ENCODE assay signal across 15 mouse cellular contexts in the genomic region with DNA sequence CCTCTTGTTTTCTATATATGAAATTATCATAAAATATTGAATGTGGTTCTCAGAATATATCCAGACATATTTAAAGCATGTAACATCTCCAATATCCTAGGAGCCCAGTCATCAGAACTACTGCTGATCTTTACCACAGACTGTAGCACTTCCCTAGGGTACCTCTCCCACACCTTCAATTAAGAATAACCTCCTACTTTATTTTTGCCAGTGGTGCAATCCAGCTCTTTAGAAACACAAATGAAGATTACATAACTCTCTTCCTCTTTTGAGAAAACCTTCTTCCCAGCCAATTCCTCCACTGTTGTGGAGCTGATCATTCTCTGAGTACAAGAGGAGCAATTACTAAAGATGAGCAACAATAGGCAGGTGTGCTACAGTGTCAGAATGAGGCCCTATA.
"Had no signal": no experiment of that assay in that cellular context is flagged by ENCODE, and none has a peak within 500 bp of the region (broad histone marks: within the 10 kb centered on the region; RNA-seq: fewer than 3 reads in every experiment).

No protein-coding gene starts in this region.

- H3K27me3 ChIP-seq: kidney, embryonic 15.5 days; limb, embryonic 12.5 days; liver, embryonic 13.5 days; neural tube, embryonic 13.5 days had no signal

- H3K9ac ChIP-seq: kidney, embryonic 15.5 days; limb, embryonic 12.5 days; liver, embryonic 13.5 days; liver, postnatal 0 days; neural tube, embryonic 13.5 days had no signal

- ATAC-seq: intestine, embryonic 16.5 days; liver, postnatal 0 days had no signal

- H3K4me3 ChIP-seq: kidney, embryonic 15.5 days; left cerebral cortex, adult 2 months; limb, embryonic 12.5 days; liver, embryonic 13.5 days; neural tube, embryonic 13.5 days had no signal

- H3K9me3 ChIP-seq: kidney, embryonic 15.5 days; limb, embryonic 12.5 days; liver, embryonic 13.5 days; neural tube, embryonic 13.5 days had no signal

- H3K4me2 ChIP-seq: kidney, embryonic 15.5 days; limb, embryonic 12.5 days; liver, embryonic 13.5 days; neural tube, embryonic 13.5 days had no signal

- H3K4me1 ChIP-seq: kidney, embryonic 15.5 days; limb, embryonic 12.5 days; liver, embryonic 13.5 days; neural tube, embryonic 13.5 days had no signal

- H3K36me3 ChIP-seq: kidney, embryonic 15.5 days; limb, embryonic 12.5 days; liver, embryonic 13.5 days; neural tube, embryonic 13.5 days had no signal

- DNase-seq: kidney, adult 2 months; kidney, postnatal 14 days; liver; liver, embryonic 13.5 days; liver, postnatal 0 days; midbrain, embryonic 14.5 days; right cerebral cortex, adult 18-20 months; right cerebral cortex, postnatal 25 days; thymus, postnatal 4 days had no signal

- H3K27ac ChIP-seq: kidney, embryonic 15.5 days; left cerebral cortex, adult 2 months; limb, embryonic 12.5 days; liver, embryonic 13.5 days; macrophage; neural tube, embryonic 13.5 days had no signal
